Mouse (Mus musculus) gastrocnemius, postnatal 4 days (tissue): ENCODE data around the gene Gfra1. TPM values are rescaled to one million over a fixed set of nuclear protein-coding genes. Genes with fewer than 3 reads are reported as not detected.

Source experiments
- total RNA-seq, 2 experiments: library from RNA; stranded (reverse); gene quantifications; 2 replicates each; pipeline ENCODE4 v1.2.3; 2021

Gfra1 gene
- total RNA-seq, 2 experiments from 2014 or later: 12.5 to 13.9 TPM

Other genes starting within 250 kb of the Gfra1 start
- not detected for gene Ccdc172, start 56.1 kb upstream of the Gfra1 start, total RNA-seq
- gene Pnlip, start 196.6 kb upstream of the Gfra1 start, total RNA-seq: not detected